Mouse (Mus musculus): Measurements from ENCODE around the gene Cmah.
A peak's percentile ranks its signal among the peaks of the same experiment; 100 is the strongest.

The Cmah gene

DNA sequence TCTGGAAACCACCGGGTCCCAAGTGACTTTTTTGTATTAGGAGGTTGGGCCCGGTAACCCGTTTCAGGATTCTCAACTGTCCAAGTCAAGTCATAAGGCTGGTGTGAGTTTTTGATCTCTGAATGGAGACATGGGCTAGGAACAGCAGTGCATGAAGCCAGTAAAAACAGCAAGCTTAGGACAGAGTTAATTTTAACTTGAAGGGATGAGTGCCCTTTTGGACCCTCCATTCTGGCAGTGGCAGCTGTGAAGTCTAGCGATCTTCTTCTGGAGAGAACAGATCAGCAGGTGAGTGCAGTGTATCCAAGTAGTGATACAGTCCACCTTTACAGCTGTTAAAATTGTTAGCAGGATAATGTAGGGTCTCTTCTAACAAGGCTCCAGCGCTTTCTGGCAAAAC lies at the start of gene Cmah:
TSS of gene Cmah (plus strand) at position 204 of the 400 bp plus-strand sequence.
- DNase-seq (ENCODE audit: low spot score) = no peak

DNA sequence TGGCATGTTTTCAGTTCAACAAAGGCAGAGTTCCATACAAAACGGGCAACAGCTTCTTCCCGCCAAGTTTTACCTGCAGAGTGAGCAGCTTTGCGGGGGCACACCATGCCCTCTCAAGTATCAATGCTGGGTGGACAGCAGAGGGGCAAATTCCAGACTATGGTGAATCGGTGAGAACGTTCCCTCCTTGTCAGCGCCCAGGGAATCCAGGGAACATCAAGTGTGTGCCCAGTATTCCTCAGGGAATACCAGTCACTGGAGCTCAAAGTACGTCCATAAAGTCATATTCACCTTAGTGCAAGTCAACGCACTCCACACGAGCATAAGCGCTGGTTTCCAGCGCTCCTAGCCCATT lies 47.8 kb upstream of the Cmah start:
- DNase-seq (ENCODE audit: low spot score) = no peak

DNA sequence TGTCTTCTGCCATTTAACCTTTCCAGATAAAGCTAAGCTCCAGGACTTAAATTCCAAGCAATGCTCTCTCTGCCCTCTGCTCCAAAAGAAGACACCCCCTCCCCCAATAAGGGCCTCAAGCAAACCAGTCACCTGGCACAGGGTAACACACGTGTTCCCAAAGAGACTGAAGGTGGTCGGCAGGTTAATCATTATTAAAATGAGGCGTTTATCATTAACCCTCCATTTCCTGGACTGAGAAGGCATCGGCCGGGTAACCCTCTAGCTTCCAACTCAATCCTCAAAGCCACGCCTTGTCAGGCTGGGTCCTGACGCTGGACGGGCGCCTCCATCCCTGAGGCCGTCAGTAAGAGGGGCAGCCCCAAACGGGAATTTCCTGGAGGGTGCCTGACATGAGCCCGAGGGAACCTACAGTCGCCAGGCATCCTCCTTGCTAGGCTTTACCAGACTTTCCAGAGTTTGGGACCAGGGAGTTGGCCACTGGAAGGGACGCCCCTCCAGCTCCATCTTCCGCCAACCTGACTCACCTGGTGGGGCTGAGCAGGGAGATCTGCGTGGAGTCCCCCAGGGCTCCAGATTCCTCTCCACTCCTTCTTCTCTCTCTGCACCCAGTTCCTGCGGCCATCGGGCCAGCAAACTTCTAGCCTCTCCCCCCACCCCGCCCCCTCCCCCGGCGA lies 47.3 kb upstream of the Cmah start:
- no peak for DNase-seq (ENCODE audit: low spot score)

DNA sequence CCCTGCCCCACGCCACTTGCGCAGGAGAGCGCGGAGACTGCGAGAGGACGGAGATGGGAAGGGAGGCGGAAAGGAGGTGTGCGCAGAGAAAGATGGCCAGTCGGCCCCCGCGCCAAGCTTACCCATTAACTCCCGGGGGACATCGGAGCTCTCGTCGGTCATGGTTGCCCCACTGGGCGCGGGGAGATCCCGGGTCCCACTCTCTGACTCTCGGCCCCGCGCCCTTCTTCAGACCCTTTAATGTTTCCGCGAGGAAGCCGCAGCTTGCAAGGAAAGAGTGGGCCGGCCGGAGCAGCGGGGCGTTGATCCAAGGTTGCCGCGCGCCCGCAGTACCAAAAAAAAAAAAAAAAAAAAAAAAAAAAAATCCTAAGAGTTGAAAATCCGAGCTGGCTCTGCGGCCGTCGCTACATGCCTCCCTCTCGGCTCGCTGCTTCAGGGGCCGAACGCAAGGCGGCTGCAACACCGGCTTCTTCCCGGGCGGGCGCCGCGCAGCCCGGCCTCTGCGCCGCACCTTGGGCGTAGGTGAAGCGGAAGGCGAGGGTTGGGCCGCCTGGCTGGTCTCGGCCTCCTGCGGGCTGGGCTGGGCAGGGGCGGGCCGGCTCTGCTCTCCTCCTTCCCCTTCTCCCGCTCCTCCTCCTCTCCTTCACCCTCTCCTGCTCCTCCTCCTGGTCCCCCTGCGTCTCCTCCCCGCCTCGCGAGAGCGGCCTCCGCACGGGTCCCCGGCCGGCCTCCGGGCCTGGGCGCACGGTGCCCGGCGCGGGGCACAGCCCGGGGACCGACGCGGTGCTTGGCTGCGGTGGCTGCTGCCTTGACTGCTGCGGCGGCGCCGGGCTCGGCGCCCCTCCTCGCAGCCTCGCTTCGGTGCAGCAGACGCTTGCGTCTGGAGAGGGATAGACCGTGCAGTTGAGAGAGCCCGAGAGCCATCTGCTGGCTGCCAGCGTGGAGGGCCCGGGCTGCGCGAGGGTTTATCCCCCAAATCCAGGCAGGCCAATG lies 46.5 kb upstream of the Cmah start, which contains the start of gene Carmil1:
TSS of gene Carmil1 (minus strand) at position 357 of the 993 bp plus-strand sequence.
- no peak for DNase-seq (ENCODE audit: low spot score)

DNA sequence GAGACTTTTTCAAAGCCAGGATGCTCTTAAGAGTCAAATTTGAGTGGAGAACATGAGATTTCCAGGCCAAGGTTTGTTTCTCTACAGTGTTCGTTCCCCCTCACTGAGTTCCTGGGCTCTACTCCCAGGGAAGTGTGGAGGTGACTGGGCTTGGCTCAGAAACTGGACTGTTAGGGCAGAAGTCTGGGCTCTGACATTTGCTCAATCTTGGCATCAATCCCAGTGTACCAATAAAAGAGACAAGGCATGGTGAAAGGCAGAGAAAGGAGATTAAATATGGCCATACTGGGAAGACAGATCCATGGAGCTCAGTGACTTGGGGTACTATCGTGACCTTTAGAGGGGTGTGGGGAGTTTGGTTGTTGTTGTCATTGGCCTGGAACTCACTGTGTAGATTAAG lies 39.8 kb upstream of the Cmah start:
- no peak for DNase-seq (ENCODE audit: low spot score)

DNA sequence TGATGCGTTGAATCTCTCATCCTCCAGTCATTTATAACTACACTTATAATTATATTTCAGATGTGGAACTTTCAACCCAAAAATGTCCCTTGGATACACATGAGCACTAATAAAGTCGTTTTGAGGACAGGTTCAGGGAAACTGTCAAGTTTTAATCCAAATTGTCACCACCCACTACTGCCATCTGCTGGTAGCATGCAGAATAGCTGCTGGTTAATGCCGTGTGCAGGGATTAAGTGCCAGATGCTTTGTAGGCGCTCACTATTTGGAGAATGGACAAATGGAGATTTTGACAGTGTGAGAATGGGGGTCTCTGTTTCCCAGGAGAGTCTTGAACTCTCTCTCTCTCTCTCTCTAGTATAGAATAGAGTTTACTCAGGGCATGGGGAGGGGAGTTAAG lies 30.0 kb upstream of the Cmah start:
- DNase-seq (ENCODE audit: low spot score) = peak; percentile 46

DNA sequence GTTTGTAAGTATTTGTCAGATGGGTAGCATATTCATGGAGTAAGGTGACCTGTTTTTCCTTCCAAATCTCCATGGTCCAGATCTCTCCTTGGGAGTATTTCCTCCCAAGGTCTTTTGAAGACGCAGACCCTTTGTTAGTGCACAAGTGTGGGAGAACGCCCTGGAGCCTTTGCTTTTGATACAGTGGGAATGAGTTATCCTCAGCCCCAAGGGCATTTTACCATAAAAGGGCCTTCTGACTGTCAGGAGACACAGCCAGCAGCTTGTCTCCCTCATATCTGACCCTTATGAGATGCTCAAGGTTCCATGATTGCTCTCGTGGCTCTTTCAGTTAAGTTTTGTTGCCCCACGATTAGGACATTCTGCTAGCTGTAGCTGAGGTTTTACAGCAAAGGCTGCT lies 21.7 kb upstream of the Cmah start:
- no peak for DNase-seq (ENCODE audit: low spot score)

DNA sequence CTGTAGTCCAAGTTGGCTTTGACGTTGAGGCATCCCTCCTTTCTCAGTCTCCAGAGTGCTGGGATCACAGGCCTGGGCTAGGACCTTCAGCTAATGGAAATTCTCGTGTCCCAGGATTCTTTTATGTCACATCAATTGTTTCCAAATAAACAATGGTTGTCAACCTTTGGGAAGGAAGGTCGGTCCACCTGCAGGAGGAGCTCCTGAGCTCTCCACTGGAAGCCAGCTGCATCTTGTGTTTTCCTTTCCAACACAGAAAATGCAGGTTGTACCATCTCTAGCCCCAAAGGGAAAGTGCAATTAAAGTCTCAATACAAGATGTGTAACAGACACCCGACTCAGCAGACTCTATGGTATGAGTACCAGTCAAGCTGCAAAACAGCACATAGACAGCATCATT lies 21.0 kb upstream of the Cmah start:
- no peak for DNase-seq (ENCODE audit: low spot score)

DNA sequence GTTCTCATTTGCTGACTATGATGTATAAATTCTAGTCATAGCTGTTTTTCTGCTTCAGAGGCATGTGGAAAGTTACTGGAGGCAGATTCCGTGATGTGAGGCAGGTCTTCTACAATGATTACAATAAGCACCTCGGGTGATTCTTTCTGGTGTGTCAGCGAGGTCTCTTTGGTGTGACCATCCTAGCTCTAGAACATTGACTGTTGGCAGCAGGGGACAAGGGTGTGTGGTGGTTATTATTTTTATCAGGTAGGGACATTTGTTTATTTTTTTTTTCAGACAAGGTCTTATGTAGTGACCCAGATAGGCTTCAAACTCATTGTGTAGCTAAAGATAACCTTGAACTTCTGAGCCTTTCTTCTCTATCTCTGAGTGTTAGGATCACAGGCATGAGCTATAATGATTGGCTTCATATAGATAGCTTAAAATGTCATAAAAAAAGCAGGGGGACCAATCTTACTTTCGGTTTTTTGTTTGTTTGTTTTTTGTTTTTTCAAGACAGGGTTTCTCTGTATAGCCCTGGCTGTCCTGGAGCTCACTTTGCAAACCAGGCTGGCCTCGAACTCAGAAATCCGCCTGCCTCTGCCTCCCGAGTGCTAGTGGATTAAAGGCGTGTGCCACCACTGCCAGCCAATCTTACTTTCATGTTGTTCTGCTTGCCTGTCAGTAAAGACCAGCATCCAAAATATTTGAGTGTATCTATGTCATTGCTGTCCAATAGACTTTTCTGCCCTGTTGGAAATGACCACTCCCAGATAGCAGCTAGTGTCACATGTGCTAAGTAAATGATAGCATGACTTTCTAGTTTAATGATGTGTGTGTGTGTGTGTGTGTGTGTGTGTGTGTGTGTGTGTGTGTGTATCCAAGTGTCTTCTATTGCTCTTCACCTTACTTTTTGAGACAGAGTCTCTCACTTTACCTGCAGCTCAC lies 15.9 kb upstream of the Cmah start:
- peak; percentile 42 for DNase-seq (ENCODE audit: low spot score)

DNA sequence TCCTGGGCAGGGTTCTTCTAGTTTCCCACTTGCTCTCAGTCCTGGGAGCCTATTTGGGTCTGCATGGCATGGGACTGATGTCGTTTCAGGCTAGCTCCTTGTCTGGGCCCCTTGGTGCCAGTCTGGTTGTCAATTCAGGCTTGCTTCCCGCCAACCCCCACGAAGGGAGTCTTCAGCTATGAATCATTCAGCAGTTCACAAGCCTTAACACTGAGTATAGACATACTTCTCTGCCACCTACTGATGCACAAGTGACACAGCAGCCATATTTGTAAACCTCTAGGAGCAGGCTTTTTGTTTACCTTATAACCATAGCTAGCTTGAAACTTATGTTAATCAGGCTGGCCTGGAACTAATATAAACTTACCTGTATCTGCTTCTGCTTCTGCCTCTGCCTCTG lies 10.6 kb upstream of the Cmah start:
- DNase-seq (ENCODE audit: low spot score) = no peak

DNA sequence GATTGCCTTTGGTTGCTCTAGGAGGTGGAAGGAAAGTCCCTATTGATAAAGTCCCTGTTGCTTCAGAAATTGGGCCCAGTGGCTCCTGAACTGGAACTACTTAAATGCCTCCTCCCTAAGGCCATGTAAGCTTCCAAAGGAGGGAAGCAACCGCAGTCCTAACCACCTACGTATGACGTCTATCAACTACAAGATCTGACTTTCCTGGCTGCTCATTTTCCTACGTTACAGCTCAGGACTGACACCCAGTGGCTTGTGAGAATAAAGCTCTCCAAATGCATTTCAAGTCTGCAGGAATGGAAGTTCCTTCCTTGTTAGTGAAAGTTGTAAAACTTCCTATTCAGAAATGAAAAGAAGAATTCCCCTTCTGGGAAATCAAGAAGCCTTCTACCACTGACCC lies 8.6 kb upstream of the Cmah start:
- DNase-seq (ENCODE audit: low spot score) = no peak

DNA sequence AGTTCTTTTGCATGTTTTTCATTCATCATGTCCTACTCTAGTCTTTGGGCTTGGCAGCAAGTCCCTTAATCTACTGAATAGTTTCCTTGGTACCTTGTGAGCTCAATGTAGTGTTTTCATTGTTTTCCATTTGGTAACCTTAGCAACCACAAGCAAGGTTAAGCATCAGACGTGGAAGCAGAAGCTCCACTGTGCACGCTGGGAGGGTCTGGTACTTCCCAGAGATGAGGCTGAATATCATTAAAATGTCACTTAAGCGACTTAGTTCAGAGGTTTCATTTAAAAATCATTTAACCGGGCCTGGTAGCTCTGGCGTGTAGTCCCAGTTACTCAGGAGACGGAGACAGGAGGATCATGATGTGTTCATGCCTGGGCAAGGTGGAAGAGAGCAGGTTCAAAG lies 5.9 kb upstream of the Cmah start:
- DNase-seq (ENCODE audit: low spot score) = no peak

DNA sequence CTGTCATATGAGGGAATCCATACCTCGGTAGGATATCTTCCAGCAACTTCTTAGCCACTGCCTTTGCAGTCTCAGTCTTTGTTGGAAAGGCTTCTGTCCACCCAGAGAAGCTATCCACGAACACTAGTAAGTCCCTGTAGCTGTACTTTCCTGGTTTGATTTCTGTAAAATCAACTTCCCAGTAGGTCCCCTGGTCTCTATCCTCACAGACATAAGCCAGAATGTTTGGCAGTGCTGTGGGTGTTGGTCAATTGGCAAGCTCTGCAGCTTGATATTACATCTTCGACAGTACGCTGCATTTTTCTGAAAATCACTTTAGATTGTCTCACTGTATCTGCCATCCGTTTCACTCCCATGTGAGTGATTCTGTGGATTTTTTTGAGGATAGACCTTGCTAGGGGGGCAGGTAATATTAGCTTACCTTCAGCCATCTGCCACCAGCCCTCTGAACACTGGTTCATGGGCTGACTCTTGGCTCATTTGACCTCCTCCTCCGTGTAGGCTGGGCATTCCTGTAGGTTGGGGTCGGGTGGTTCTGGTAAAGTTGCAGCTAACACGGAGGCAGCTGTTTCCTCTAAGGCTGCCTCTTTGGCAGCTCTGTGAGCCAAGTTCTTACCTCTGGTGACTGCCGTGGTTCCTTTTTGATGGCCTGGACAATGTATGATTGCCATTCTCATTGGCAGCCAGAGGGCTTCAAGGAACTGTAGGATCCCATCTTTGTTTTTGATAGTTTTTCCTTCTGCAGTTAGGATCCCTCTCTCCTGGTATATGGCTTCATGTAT lies 1.0 kb downstream of the Cmah start:
- DNase-seq (ENCODE audit: low spot score) = no peak

DNA sequence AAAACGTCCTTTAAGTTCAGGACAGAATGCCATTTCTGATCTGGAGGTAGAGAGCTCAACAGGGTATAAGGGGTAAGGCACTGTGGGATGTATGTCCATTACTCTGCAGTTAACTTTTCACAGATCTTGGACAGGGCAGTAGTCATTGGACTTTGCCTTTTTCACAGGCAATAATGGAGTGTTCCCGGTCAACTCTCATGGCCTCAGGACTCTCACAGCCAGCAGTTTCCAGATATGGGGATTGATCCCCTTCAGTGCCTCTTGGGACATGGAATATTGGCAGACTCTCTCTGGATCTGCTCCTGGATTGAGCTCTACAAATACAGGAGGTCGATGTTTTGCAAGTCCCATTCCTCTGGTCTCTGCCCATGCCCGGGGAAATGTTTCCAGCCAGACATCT lies 2.9 kb downstream of the Cmah start:
- DNase-seq (ENCODE audit: low spot score) = no peak

DNA sequence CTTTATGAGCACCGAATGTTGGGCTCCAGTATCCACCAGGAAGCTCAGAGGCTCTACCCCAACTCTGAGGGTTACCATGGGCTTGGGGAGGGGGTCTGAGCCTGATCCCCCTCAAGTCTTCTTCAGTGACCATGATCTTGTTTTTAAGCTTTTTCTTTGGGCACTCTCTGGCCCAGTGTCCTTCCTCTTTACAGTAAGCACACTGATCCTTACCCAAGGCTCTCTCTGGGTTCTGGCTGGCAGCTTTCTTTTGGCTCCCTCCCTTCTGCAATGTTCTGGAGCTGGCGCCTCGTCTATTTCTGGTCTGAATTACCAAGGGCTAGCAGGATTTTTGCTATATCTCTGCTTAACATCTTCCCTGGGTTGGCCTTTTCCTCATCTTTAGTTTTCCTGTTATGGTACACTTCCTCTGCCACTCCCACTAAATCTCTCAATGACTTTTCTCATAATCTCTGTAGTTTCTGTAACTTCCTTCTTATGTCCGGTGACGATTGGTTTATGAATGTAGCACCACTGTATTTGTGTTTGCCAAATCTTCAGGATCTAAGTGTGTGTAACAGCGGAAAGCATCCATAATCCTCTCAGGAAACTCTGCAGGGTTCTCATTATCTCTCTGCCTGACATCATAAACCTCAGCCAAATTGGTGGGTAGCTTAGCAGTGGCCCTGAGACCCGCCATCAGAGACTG lies 3.8 kb downstream of the Cmah start:
- no peak for DNase-seq (ENCODE audit: low spot score)

DNA sequence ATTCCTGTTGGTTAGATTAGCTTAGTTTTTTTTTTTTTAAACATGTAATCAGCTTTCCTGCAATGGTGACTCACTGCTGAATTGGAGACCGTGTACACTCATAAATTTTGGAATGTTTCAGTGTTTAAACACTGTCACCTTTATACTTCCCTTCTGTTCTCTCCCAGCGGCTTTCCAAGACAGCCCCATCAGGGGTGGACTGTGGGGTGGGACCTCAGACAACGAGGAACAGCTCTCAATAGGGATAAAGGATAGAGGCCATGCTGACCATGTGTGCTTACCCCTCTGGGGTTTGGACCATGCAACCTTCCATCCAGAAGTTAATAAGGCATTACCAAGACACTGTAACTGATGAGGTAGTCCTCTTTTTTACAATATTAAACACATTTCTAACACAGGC lies 5.3 kb downstream of the Cmah start:
- DNase-seq (ENCODE audit: low spot score) = no peak

DNA sequence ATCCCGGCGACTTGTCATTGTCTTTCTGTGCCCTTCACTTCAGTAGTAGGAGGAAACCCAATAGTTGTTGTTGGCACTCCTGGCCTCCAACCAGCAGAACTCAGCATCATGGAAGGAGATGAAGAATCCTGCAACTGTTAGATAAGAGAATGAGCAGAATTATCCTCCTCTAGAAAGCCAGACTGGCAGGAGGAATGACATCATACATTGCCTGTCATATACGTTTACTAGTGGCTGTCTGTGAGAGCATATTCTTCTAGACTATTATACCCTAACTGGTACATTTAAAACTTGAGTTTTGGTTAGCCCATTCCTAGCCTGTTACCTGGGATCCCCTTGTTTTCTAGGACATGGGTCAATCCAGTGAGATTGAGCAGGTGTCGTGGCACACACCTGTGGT lies 9.6 kb downstream of the Cmah start:
- DNase-seq (ENCODE audit: low spot score) = no peak

DNA sequence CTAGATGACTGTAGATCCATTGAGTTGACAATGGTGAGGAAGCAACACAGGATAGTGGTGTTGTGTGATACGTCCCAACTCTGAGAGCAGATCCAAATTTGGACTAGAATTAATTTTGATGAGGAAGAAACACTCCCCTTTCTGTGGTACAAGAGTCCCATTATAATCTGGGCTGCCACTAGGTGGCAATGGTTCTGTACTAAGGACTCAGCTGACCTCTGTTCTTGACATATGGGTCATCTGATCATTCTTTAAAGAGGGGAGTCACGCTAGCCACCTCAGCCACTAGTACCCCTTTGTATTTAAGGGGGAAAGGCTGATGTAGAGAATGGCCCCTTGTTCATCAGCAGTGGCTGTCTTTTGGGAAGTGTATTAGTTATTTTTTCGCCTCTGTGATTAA lies 10.7 kb downstream of the Cmah start:
- DNase-seq (ENCODE audit: low spot score) = peak; percentile 49

DNA sequence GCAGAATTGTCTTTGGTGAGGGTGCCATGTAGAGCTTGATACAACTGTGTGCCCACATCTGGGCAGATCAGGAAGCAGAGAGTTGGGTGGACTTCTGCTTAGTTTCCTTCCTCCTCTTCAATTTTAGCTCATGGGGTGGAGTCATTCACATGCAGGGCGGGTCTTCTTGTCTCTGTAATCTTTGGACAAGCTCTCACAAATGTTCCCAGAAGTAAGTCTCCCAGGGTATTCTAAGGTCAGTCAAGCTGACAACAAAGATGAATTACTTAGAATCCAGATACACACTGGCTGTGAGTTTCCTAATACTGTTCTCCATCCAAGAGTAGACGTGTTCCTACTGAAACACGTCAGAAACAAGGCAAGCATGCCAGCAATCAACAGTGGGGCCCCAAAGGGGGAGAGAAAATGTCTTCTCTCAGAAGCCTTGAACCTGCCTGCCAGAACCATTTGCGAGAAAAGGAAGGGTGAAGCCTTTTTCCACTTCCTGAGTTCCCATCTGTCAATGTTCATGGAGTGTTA lies 11.2 kb downstream of the Cmah start:
- peak; percentile 28 for DNase-seq (ENCODE audit: low spot score)

DNA sequence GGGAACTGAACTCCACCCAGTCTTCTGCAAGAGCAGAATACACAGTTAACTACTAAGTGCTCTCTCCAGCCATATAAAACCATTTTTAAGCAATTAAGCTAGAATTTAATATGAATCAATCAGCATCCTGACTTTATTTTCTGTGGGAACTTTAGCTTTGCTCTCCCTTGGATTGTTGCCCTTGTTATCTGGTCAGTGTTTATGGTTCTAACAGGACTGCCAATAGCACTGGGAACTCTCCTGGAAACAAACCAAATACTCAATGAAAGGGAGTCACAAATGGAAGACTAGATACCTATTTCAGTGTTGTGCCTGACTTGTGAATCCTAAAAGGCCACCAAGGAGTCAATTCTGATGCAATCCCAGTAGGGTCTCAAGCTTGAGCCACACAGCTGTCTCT lies 12.7 kb downstream of the Cmah start:
- no peak for DNase-seq (ENCODE audit: low spot score)

DNA sequence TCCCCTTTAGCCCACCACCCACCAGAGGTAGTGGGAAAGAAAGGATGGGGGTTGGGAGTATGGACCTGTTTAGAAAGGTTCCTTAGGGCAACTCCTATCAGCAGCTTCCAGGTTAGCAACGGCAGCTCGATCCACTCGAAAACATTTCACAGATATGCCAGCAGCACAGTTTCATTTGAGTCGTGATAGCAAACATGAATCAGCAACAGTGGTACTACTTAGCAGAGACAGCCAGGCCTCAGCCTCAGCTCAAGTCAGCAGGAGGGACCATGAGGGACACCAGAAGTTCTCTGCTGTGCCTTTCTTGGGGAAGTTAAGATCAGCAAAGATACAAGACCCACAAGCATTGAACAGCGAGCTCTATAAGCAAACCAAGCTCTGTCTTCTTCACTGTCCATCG lies 13.3 kb downstream of the Cmah start:
- no peak for DNase-seq (ENCODE audit: low spot score)
